Mouse (Mus musculus): Measurements from ENCODE around the gene Aqr. TPM values are rescaled to one million over a fixed set of nuclear protein-coding genes. Genes with fewer than 3 reads are reported as not detected.
A peak's percentile ranks its signal among the peaks of the same experiment; 100 is the strongest.

The Aqr gene
- total RNA-seq, 2 experiments from 2014 or later, result 30.8 to 34.6 TPM

- no peak for DNase-seq
Observed at GRCm38 (mm10) chr2:114136755-114137154, 50.1 kb downstream of the Aqr start.

- DNase-seq, result no peak
Observed at GRCm38 (mm10) chr2:114135777-114136176, 51.0 kb downstream of the Aqr start.

- no peak for DNase-seq
Observed at GRCm38 (mm10) chr2:114133355-114133754, 53.5 kb downstream of the Aqr start.

DNA sequence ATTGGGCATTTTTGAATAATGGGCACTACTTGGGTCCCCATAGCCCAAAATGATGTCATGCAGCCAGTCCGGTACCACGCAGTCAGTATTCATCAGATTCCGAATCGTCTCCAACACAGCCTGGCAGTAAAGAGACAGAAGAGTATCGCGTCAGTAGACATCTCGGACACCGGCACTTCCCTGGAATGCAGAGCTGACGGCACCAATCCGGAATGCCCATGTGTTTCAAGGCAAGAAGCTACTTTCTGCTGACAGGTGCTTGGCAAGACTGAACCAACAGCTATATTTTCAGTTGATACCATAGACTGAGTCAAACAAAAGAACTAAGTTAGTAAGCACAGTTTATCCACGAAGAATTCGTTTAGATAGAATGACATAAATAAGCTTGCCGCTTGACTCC lies 56.2 kb downstream of the Aqr start:
- DNase-seq, result no peak

DNA sequence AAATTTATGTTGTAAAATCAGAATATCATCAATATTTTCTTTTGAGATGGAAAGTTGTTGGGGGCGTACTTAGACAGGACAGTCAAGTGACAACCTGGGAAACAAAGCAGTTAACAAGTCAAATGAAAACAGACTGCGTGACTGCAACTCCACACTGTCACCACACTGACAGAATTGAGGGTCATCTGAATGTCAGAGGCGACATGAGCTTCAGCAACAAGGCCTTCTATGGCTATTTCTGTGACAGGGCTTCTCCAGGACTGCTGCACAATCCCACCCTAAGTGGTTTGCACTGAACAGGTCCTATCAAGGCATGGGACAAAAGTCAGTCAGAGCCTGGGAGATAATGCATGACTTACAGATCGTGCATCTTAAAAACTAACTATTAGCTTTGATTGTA lies 63.5 kb downstream of the Aqr start:
- no peak for DNase-seq

GRCm38 (mm10) chr2:114119451-114119850 lies 67.4 kb downstream of the Aqr start:
- no peak for DNase-seq

DNA sequence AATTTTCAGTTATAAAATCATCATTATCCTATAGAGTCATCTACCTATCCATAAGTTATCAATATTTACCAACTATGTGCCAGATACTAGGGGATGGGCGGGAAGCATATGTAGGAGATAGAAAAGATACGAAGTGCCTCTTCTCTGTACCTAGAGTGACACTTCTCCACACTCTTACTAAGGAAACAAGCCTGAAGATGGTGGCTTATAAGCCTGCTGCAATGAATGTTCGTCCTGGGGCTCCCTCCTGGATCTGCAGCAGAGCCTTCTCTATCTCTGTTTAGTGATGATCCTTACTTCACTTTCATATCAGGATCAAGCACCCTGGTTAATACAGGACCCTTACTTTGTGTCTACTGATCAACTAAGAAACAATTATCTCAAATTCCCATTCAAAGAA lies 69.2 kb downstream of the Aqr start:
- DNase-seq, result no peak

DNA sequence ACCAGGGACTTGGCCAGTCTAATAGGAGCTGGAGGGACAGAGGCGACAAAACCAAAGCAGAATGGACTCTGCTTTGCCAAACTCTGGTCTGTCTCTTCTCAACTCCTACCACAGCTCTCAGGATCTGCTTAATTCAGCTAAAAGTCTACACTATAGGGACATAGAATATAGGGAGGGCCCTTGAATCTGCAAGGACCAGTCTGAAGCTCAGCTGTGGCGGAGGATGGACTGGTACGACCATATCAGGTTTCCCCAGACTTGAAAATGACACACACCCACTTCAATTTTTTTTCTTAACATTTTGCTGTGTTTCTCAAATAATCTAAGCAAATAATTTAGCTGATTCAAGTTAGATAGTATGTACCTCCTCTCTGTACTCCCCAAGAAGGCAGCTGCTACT lies 69.6 kb downstream of the Aqr start:
- no peak for DNase-seq

- DNase-seq, result no peak
Observed at GRCm38 (mm10) chr2:114115563-114115962, 71.3 kb downstream of the Aqr start.

GRCm38 (mm10) chr2:114107288-114108278 lies 79.2 kb downstream of the Aqr start:
- DNase-seq, result no peak

- no peak for DNase-seq
Observed at GRCm38 (mm10) chr2:114106383-114106782, 80.4 kb downstream of the Aqr start.

- peak; percentile 12 for DNase-seq
Observed at GRCm38 (mm10) chr2:114102471-114102870, 84.4 kb downstream of the Aqr start.

DNA sequence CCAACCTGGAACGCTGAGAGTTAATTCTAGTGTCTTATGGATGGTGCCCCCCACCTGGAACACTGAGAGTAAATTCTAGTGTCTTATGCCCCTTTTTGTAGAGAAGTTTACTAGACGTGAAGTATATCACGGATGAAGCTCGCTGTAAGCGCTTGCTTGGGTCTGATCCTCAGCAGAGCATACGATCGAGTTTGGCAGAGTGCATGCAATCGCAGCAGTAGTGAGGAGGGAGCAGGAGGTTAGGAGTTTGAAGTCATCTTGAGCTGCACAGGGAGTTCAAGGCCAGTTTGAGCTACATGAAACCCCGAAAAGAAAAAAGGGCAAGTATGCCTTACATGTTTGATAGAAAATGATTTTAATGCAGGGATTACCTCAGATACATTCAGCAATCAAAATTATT lies 86.0 kb downstream of the Aqr start:
- DNase-seq, result no peak

GRCm38 (mm10) chr2:114099816-114100215 lies 87.0 kb downstream of the Aqr start:
- no peak for DNase-seq

- no peak for DNase-seq
Observed at GRCm38 (mm10) chr2:114099109-114099508, 87.7 kb downstream of the Aqr start.

DNA sequence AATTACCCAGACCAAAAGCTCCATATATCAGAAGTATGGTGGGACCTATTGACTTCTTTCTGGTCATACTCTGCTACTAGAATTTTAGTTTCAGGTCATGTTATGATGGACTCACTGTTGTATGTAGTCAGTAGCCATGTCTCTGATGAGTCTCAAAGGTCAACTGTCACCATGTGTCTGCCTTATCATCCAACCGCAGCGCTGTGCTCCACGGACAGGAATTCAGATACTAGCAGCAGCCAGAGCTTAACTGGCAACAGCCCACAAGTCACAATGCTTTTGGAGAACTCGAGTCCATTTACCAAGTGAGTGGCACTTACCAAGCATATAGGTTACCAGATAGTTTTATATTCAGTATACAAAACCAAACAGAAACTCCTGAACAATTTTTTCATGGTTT lies 89.2 kb downstream of the Aqr start:
- no peak for DNase-seq

- no peak for DNase-seq
Observed at GRCm38 (mm10) chr2:114096570-114096969, 90.3 kb downstream of the Aqr start.

DNA sequence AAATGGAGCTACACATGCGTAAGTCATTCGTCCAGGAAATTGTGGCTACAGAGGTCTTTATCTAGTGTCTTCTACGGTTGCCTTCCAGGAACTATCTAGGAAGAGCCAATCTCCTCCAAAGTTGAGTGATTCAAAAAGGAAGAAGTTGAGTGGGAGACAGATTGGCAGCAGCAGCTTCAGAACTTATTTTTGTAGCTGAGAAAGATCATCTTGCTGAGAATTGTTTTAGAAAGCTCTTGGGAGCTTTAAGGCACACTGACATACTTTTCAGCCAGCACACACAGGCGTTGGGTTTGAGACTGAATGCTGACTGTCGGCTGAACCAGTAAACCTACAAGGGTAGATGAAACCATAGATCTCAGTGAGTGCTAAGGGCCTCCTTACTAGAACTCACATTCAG lies 91.5 kb downstream of the Aqr start:
- DNase-seq, result no peak

DNA sequence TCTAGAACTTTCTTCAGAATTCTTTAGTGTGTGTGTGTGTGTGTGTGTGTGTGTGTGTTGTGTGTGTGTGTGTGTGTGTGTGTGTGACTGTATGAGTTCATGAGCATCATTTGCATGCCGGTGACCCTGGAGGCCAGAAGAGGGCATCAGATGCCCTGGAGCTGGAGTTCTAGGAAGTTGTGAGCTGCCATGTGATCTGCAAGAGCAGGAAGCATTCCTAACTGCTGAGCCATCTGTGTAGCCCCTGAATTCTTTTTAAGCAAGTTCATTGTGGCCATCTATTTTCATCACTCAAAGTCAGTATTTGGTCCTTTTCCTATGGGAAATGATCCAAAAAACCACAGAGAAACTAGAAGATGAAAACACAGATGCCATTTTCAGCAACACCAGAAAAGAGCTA lies 92.1 kb downstream of the Aqr start:
- DNase-seq, result no peak

DNA sequence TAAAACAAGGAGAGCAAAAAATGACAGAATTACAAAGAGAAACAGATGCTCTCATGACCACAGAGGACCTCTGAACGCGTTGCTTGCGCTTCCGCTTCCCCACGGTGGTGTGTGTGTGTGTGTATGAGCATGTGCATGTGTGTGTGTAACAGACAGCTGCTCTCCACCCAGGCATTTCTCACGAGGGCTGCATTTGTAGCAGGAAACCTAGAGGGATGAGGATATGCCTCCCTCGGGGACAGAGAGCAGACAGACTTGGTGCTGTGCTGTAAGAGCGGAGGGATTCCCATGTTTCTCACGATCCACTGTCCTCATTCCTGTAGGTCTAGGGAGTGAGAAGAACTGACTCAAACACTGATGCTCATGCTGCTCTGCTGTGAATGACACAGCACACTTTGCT lies 93.2 kb downstream of the Aqr start:
- no peak for DNase-seq

GRCm38 (mm10) chr2:114089862-114090261 lies 97.0 kb downstream of the Aqr start:
- DNase-seq, result no peak

- peak; percentile 16 for DNase-seq
Observed at GRCm38 (mm10) chr2:114087271-114087670, 99.6 kb downstream of the Aqr start.

DNA sequence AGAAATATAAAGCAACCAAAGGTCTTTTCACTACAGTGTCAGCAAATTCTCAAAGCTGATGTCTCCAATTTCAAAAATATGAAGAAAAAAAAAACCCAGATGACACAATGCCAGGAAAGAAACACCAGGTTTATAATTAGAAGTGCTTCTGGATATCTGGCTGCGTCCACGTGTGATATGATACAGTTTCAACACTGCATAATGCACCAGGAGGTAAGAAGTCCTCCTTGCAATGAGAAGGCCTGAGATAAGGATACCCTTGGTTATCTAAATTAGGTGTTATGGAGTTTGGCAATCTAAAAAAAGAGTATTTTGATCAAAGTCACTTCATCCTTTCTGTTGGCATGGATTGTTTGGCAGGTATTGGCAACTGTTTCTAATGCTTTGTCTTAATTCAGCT lies 114.9 kb downstream of the Aqr start:
- no peak for DNase-seq

DNA sequence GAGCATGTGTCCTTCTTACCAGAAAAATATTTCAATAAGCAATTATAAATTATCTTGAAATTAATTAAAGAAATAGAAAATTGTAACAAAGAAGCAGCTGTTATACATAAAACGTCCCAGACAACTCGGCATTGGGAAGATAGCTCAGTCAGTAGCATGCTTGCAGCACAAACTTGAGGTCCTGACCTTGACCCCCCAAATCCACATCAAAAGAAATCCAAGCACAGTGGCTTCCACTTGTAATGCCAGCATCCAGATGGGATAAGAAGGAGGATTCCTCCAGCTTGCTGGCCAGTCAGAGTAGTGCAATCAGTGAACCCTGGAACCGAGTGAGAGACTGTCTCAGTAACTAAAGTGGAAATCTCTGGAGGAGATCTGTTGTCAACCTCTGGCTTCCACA lies 120.6 kb downstream of the Aqr start:
- DNase-seq, result no peak

Measured in adrenal gland, postnatal 10 days (tissue).